Mouse (Mus musculus): Measurements from ENCODE around the gene Iqck. TPM values are rescaled to one million over a fixed set of nuclear protein-coding genes. Genes with fewer than 3 reads are reported as not detected.

The Iqck gene
- polyA plus RNA-seq, 1 experiment = 1.1 TPM

DNA sequence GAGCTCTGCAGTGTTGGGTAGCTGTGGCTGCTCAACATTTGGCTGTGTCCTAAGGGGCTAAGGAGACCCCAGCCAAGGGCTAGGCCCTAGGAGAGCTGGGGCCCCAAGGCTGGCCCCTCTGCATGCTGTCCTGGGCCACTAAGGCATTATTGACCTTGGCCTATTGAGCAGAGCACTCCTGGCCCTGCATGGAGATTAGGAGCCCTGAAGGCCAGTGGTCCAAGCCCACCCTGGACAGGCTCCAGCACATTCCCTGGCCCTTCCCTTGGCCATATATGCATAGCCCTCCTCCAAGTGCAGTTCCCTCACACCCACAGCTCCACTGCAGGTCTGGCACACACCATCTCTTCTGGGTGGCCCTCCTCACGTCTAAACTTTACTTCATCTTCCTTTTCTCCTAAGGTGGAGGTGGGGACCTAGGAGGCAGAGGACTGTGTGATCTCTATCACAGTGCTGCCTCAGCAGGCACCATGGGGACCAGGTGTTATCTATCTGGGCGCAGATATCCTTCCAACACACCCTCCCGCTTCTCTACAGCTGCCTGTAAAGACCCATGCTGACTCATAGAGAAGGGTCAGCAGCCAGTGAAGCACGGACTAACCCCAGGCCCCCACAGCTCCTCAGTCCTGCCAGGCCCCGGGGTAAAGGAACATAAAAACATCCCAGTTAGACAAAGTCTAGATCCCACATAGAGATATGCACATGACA is 5.9 kb upstream of the Iqck start:
- Histone ChIP-seq H3K27me3 (ENCODE audit: control insufficient read depth, insufficient read depth, low read length) (no peaks in the 10 kb centered on the region), H3K4me1 (replicated peaks; ENCODE audit: control insufficient read depth, insufficient read depth, low read length) (peaks cover 2% of the 10 kb centered on the region), H3K4me3 (ENCODE audit: control insufficient read depth, insufficient read depth, low read length) (no peak overlapping the region), H3K36me3 (ENCODE audit: control insufficient read depth, insufficient read depth, low read length) (peaks cover 26% of the 10 kb centered on the region), H3K27ac (ENCODE audit: control insufficient read depth, insufficient read depth, low read length) (no peak overlapping the region)
- WGBS = 79% methylated on average over 5 of the region's 5 CpGs
- TF ChIP-seq CTCF (IDR thresholded peaks at IDR 0.05; ENCODE audit: borderline replicate concordance, control insufficient read depth, extremely low read depth, insufficient read depth, low read length, poor library complexity) (no peak), POLR2A (IDR thresholded peaks at IDR 0.05; ENCODE audit: control insufficient read depth, extremely low read depth, insufficient read depth, low read length, poor library complexity) (no peak)
- no peak for DNase-seq

DNA sequence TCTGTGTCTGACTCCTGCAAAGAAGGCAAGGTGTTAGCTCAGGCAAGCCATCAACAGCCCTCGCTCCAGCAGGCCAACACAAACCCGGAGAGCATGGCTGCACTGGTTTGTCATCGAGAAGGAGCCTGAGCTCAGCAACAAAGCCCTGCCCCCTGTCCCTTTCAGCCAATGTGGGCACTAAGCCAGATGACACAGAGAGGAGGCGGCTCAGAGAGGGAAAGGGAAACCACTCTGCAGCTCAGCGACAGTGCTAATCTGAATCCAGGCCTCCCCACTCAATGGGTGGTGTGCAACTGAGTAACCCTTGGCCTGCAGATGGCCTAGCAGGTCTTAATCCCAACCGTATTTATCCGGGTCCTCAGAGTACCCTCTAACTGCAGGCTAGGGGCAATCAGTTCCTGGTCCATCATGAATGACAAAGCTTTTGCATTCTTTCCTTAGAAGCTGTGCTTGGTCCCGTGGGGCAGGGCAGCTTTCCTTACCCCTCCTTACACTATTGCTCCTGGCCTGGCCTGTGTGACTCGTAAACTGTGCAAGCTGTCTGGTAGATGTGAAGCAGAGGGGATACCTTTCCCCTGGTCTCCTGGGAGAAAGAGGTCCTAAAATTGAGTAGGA is 4.8 kb upstream of the Iqck start:
- Histone ChIP-seq H3K4me1 (replicated peaks; ENCODE audit: control insufficient read depth, insufficient read depth, low read length) (peaks cover 5% of the 10 kb centered on the region), H3K4me3 (ENCODE audit: control insufficient read depth, insufficient read depth, low read length) (no peak overlapping the region), H3K36me3 (ENCODE audit: control insufficient read depth, insufficient read depth, low read length) (peaks cover 20% of the 10 kb centered on the region), H3K27me3 (ENCODE audit: control insufficient read depth, insufficient read depth, low read length) (no peaks in the 10 kb centered on the region), H3K27ac (ENCODE audit: control insufficient read depth, insufficient read depth, low read length) (no peak overlapping the region)
- WGBS = 85% methylated on average over 9 of the region's 9 CpGs
- TF ChIP-seq POLR2A (IDR thresholded peaks at IDR 0.05; ENCODE audit: control insufficient read depth, extremely low read depth, insufficient read depth, low read length, poor library complexity) = no peak
- TF ChIP-seq CTCF (IDR thresholded peaks at IDR 0.05; ENCODE audit: borderline replicate concordance, control insufficient read depth, extremely low read depth, insufficient read depth, low read length, poor library complexity) = no peak
- DNase-seq = no peak

DNA sequence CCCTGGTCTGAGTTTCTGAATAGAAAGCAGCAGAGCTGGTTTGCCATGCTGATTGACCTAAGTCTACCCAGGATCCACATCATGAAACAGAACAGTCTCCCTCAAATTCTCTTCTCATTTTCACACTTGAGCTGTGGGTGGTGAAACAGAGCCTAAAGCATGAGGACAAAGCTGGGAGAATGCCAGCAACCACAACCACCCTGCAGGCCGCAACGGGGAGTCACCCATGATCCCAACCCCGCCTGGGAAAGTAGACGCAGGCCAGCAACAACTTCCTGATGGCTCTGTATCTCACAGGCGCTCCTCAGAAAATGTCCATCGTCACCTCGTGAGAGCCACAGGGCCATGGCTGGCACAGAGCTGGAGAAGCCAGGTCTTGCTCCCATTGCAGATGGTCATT is 4.0 kb upstream of the Iqck start:
- Histone ChIP-seq H3K4me3 (ENCODE audit: control insufficient read depth, insufficient read depth, low read length) (no peak overlapping the region), H3K36me3 (ENCODE audit: control insufficient read depth, insufficient read depth, low read length) (peaks cover 13% of the 10 kb centered on the region), H3K4me1 (replicated peaks; ENCODE audit: control insufficient read depth, insufficient read depth, low read length) (peaks cover 9% of the 10 kb centered on the region), H3K27me3 (ENCODE audit: control insufficient read depth, insufficient read depth, low read length) (no peaks in the 10 kb centered on the region), H3K27ac (ENCODE audit: control insufficient read depth, insufficient read depth, low read length) (no peak overlapping the region)
- DNase-seq = no peak
- no peak for TF ChIP-seq CTCF (IDR thresholded peaks at IDR 0.05; ENCODE audit: borderline replicate concordance, control insufficient read depth, extremely low read depth, insufficient read depth, low read length, poor library complexity)
- TF ChIP-seq POLR2A (IDR thresholded peaks at IDR 0.05; ENCODE audit: control insufficient read depth, extremely low read depth, insufficient read depth, low read length, poor library complexity) = no peak
- WGBS = 45% methylated on average over 7 of the region's 7 CpGs

DNA sequence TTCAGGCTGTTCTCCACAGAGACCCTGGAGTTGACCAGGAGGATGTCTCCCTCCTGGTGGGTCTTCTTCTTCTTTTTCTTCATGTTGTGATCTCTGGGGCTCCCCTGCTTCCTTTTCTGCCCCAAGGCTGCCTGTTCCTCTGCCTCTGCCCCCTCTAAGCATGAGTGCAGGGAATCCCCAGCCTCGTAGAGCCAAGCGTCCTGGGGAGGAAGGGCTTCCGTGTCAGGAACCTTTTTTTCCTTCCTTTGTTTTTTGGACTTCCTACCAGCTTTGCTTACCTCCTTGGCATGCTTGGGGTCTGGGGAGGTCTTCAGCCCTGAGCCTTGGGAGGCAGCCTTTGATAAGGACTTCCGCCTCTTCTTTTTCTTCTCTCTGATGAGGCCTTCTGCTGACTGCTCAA is 2.9 kb upstream of the Iqck start:
- Histone ChIP-seq H3K27me3 (ENCODE audit: control insufficient read depth, insufficient read depth, low read length) (no peaks in the 10 kb centered on the region), H3K27ac (ENCODE audit: control insufficient read depth, insufficient read depth, low read length) (no peak overlapping the region), H3K36me3 (ENCODE audit: control insufficient read depth, insufficient read depth, low read length) (peaks cover 13% of the 10 kb centered on the region), H3K4me1 (replicated peaks; ENCODE audit: control insufficient read depth, insufficient read depth, low read length) (peaks cover 9% of the 10 kb centered on the region), H3K4me3 (ENCODE audit: control insufficient read depth, insufficient read depth, low read length) (no peak overlapping the region)
- no peak for DNase-seq
- WGBS = 88% methylated on average over 4 of the region's 4 CpGs
- TF ChIP-seq CTCF (IDR thresholded peaks at IDR 0.05; ENCODE audit: borderline replicate concordance, control insufficient read depth, extremely low read depth, insufficient read depth, low read length, poor library complexity) = no peak
- TF ChIP-seq POLR2A (IDR thresholded peaks at IDR 0.05; ENCODE audit: control insufficient read depth, extremely low read depth, insufficient read depth, low read length, poor library complexity) = no peak

GRCm38 (mm10) chr7:118854606-118855005 is 946 bp upstream of the Iqck start:
- Histone ChIP-seq H3K4me3 (ENCODE audit: control insufficient read depth, insufficient read depth, low read length) (peak overlapping the region; percentile 87; the same call in 1 of the 2 replicates), H3K27me3 (ENCODE audit: control insufficient read depth, insufficient read depth, low read length) (no peaks in the 10 kb centered on the region), H3K36me3 (ENCODE audit: control insufficient read depth, insufficient read depth, low read length) (peaks cover 4% of the 10 kb centered on the region), H3K27ac (ENCODE audit: control insufficient read depth, insufficient read depth, low read length) (no peak overlapping the region), H3K4me1 (replicated peaks; ENCODE audit: control insufficient read depth, insufficient read depth, low read length) (peaks cover 9% of the 10 kb centered on the region)
- DNase-seq = no peak
- no peak for TF ChIP-seq POLR2A (IDR thresholded peaks at IDR 0.05; ENCODE audit: control insufficient read depth, extremely low read depth, insufficient read depth, low read length, poor library complexity)
- TF ChIP-seq CTCF (IDR thresholded peaks at IDR 0.05; ENCODE audit: borderline replicate concordance, control insufficient read depth, extremely low read depth, insufficient read depth, low read length, poor library complexity) = no peak
- 24% methylated on average over 3 of the region's 3 CpGs for WGBS

GRCm38 (mm10) chr7:118855877-118856304 is 339 bp downstream of the Iqck start, which contains the start of gene Knop1:
Gene Knop1, minus strand, starts transcription at chr7:118856254.
- Histone ChIP-seq H3K4me3 (ENCODE audit: control insufficient read depth, insufficient read depth, low read length) (peak within 1 kb of the TSS; percentile 87), H3K27me3 (ENCODE audit: control insufficient read depth, insufficient read depth, low read length) (no peaks in the 10 kb centered on the region), H3K27ac (ENCODE audit: control insufficient read depth, insufficient read depth, low read length) (no peak within 1 kb of the TSS), H3K4me1 (replicated peaks; ENCODE audit: control insufficient read depth, insufficient read depth, low read length) (peaks cover 9% of the 10 kb centered on the region), H3K36me3 (ENCODE audit: control insufficient read depth, insufficient read depth, low read length) (no peaks in the 10 kb centered on the region; the same call in 1 of the 2 replicates)
- no peak; the same call in 1 of the 2 replicates for TF ChIP-seq POLR2A (IDR thresholded peaks at IDR 0.05; ENCODE audit: control insufficient read depth, extremely low read depth, insufficient read depth, low read length, poor library complexity)
- no peak for TF ChIP-seq CTCF (IDR thresholded peaks at IDR 0.05; ENCODE audit: borderline replicate concordance, control insufficient read depth, extremely low read depth, insufficient read depth, low read length, poor library complexity)
- no peak for DNase-seq
- 1% methylated on average over 46 of the region's 46 CpGs for WGBS
